Mouse (Mus musculus): Measurements from ENCODE around the gene Dlg4.

DNA sequence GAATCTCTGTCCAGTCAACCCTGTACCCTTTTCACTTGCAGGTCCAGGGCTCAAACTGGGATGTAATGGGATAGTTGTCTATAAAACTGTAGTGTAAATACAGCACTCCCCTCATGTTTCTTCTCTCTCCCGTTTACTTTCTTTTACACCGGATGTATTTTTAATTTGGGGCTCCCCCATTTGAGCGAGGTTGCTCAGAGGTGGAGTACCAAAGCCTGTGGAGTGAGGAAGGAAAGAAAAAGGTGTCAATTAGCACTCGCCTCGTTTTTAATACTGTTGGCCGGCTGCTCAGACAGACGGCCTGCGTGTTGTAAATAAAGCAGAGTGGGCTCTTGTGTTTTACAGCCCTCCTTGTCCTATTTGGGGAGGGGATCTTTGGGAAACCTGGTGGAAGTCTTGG is 17.1 kb upstream of the Dlg4 start:
- TF ChIP-seq EP300 (IDR thresholded peaks at IDR 0.05; ENCODE audit: low read depth) (no peak), CTCF (IDR thresholded peaks at IDR 0.05; ENCODE audit: low read depth) (no peak)

Data from liver, embryonic 14.5 days (tissue).